Mouse (Mus musculus) CH12.LX (cell line): ENCODE measurements around the gene Mybpc1. TPM values are rescaled to one million over a fixed set of nuclear protein-coding genes. Genes with fewer than 3 reads are reported as not detected.
"Not testable (repeated sequence)": the region's sequence is repeated elsewhere in the genome, so short reads cannot be mapped to it uniquely, and the experiment has no call there.

Source experiments
- DNase-seq: peaks from one replicate; pipeline ENCODE4 v3.0.0-alpha.2; 2013; ENCODE audit errors: extremely low read depth
- H3K27ac ChIP-seq: 2 replicates; pipeline ENCODE4 v1.5.1; 2012; ENCODE audit warnings: low read depth, mild to moderate bottlenecking, control low read depth, moderate library complexity; ENCODE audit not compliant: insufficient read depth
- H3K27me3 ChIP-seq: replicated peaks from 2 replicates; pipeline ENCODE3; 2012; ENCODE audit warnings: inconsistent platforms
- H3K36me3 ChIP-seq, 2 experiments: replicated peaks in 1 of 2; 2 replicates each; pipeline versions ENCODE3 to v1.6.1; 2012; ENCODE audit warnings: inconsistent platforms in 1 of 2, low read length in 1 of 2, mild to moderate bottlenecking in 1 of 2, mixed read lengths in 1 of 2, moderate library complexity in 1 of 2; ENCODE audit not compliant: control insufficient read depth in 1 of 2, insufficient read depth in 1 of 2
- H3K4me1 ChIP-seq, 2 experiments: 2 replicates each; pipeline ENCODE4 v1.6.1; 2012; ENCODE audit warnings: inconsistent platforms in 1 of 2, moderate library complexity in 1 of 2; ENCODE audit not compliant: insufficient read depth in 2 of 2, control insufficient read depth in 1 of 2
- H3K4me2 ChIP-seq: 2 replicates; pipeline ENCODE4 v1.6.1; 2012; ENCODE audit warnings: low read depth, mild to moderate bottlenecking, control low read depth; ENCODE audit not compliant: poor library complexity, insufficient read depth, severe bottlenecking
- H3K4me3 ChIP-seq, 3 experiments: fragments of 150-350 bp in 1 of 3; sonication (generic) in 1 of 3; replicated peaks in 1 of 3; 2 replicates each; pipeline versions ENCODE3 to v1.5.1; 2011 to 2012; ENCODE audit warnings: low read depth in 2 of 3, low read length in 2 of 3, mild to moderate bottlenecking in 2 of 3, moderate library complexity in 2 of 3, control low read depth in 1 of 3, improper control_type of control experiment in 1 of 3, inconsistent platforms in 1 of 3, mixed read lengths in 1 of 3; ENCODE audit not compliant: poor library complexity in 1 of 3
- H3K79me2 ChIP-seq: replicated peaks from 2 replicates; pipeline ENCODE4 v1.6.1; 2012; ENCODE audit warnings: mild to moderate bottlenecking, moderate library complexity; ENCODE audit not compliant: control insufficient read depth, poor library complexity, insufficient read depth, severe bottlenecking; ENCODE audit errors: extremely low read depth
- H3K9ac ChIP-seq: 2 replicates; pipeline ENCODE4 v1.6.1; 2012; ENCODE audit warnings: low read depth, mild to moderate bottlenecking, control low read depth, moderate library complexity; ENCODE audit not compliant: insufficient read depth
- H3K9me3 ChIP-seq: replicated peaks from 2 replicates; pipeline ENCODE3; 2012; ENCODE audit warnings: low read length, inconsistent platforms, mixed read lengths
- CTCF ChIP-seq, 2 experiments: IDR thresholded peaks in 1 of 2; conservative IDR thresholded peaks in 1 of 2; 2 replicates each; pipeline ENCODE4 v1.5.1; 2011 to 2012; ENCODE audit warnings: low read depth in 2 of 2, low read length in 2 of 2, improper control_type of control experiment in 1 of 2, inconsistent platforms in 1 of 2, mild to moderate bottlenecking in 1 of 2, moderate library complexity in 1 of 2
- EP300 ChIP-seq: IDR thresholded peaks from 2 replicates; pipeline ENCODE4 v1.6.1; 2011; ENCODE audit warnings: low read length, improper control_type of control experiment
- KAT2A ChIP-seq: IDR thresholded peaks from 2 replicates; pipeline ENCODE4 v1.6.1; 2012; ENCODE audit warnings: low read length, improper control_type of control experiment, inconsistent platforms; ENCODE audit not compliant: insufficient replicate concordance
- POLR2A ChIP-seq: IDR thresholded peaks from 2 replicates; pipeline ENCODE4 v1.6.1; 2011; ENCODE audit warnings: low read depth, mild to moderate bottlenecking, improper control_type of control experiment, low read length
- RAD21 ChIP-seq: IDR thresholded peaks from 2 replicates; pipeline ENCODE4 v1.6.1; 2011; ENCODE audit warnings: low read depth, mild to moderate bottlenecking, low read length, improper control_type of control experiment, moderate library complexity
- UBTF ChIP-seq: IDR thresholded peaks from 2 replicates; pipeline ENCODE4 v1.6.1; 2012; ENCODE audit warnings: low read depth, mild to moderate bottlenecking, inconsistent platforms, low read length, improper control_type of control experiment, moderate library complexity
- USF2 ChIP-seq: conservative IDR thresholded peaks from 2 replicates; pipeline ENCODE4 v1.6.1; 2011; ENCODE audit warnings: low read depth, low read length, improper control_type of control experiment
- ZKSCAN1 ChIP-seq: IDR thresholded peaks from 2 replicates; pipeline ENCODE4 v1.6.1; 2012; ENCODE audit warnings: low read depth, inconsistent platforms, low read length, improper control_type of control experiment, borderline replicate concordance
- dilution Hi-C: fragments of 300-500 bp; cut with MboI; formaldehyde crosslinking; loops from 2 replicates; pipeline ENCODE4 v1.14.3; 2020; ENCODE audit warnings: low sequenced_read_pairs; ENCODE audit not compliant: extremely low pct_unique_long_range_greater_than_20kb, extremely low pct_ligation_motif_present
- in situ Hi-C: fragments of 300-500 bp; cut with MboI; formaldehyde crosslinking; loops from 3 replicates; pipeline ENCODE4 v1.14.3; 2019; ENCODE audit warnings: low sequenced_read_pairs, low pct_ligation_motif_present, low pct_unique_long_range_greater_than_20kb, mixed read lengths
- polyA plus RNA-seq: library from polyadenylated mRNA; unstranded; fragments of >175 nt; gene quantifications from 2 replicates; pipeline ENCODE4 v1.2.1, GENCODE M21; 2012; ENCODE audit warnings: low read depth; ENCODE audit not compliant: insufficient read length
- total RNA-seq, 2 experiments: library from RNA; depleted of rRNA; stranded (reverse); fragments of 300-350 nt in 1 of 2; fragments of >200 nt in 1 of 2; gene quantifications; 2 replicates each; pipeline ENCODE4 v1.2.3; 2012 to 2014

Gene Mybpc1
- total and polyA plus RNA-seq, 3 experiments = not detected

DNA sequence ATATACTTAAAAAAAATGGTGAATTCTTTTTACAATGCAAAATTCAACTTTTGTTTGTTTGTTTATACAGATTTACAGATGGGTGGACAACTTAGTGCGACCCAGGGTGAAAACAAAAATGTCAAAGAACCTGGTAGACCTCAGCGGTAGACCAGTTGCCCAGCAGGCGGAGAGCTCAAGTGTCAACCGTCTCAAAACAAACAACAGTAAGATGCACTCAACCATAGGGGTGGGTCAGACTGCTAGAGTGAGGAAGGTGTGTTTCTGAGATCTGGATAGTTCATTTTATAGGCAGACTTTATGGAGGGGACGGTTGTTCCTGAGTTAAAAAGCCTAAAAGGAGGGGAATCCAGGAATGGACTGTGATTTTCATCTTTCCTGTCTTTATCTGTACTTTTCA, 116.3 kb downstream of the Mybpc1 start:
- in situ Hi-C loops (no loop called here), dilution Hi-C loops (no loop called here)

DNA sequence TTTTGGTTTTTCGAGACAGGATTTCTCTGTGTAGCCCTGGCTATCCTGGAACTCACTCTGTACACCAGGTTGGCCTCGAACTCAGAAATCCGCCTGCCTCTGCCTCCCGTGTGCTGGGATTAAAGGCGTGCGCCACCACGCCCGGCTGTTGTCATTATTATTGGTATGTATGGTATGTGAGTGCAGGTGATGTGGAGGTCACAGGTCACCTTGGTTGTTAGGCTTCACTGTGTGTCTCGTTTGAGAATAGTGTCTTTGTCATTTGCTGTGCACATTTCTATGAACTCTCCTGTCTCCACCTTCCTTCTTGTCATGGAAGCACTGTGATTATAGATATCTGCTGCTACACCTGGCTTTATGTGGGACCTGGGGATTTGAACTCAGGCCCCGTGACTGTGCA, 122.1 kb downstream of the Mybpc1 start:
- H3K79me2 ChIP-seq, H3K9ac ChIP-seq, H3K9me3 ChIP-seq, DNase-seq, in situ Hi-C loops, H3K4me2 ChIP-seq, H3K36me3 ChIP-seq, H3K27me3 ChIP-seq, H3K27ac ChIP-seq, H3K4me1 ChIP-seq, H3K4me3 ChIP-seq, dilution Hi-C loops: not testable (repeated sequence)

More for the DNA sequence above, 116.3 kb downstream of the Mybpc1 start:
- Histone ChIP-seq H3K79me2 (no peaks in the 10 kb centered on the region), H3K9ac (no peak overlapping the region), H3K36me3 (no peaks in the 10 kb centered on the region), H3K9me3 (no peaks in the 10 kb centered on the region), H3K27ac (no peak overlapping the region), H3K4me1 (peaks cover 2 to 19% of the 10 kb centered on the region in 2 experiments; a peak in 3 of 4 replicates), H3K4me3 (no peak overlapping the region), H3K4me2 (no peak overlapping the region), H3K27me3 (no peaks in the 10 kb centered on the region)
- TF ChIP-seq CTCF (conservative IDR thresholded peaks at IDR 0.05 in 1 of 2, IDR thresholded peaks at IDR 0.05 in 1 of 2; ENCODE audit: low read depth in 2 of 2, low read length in 2 of 2) (no peak), RAD21 (no peak), ZKSCAN1 (no peak), KAT2A (no peak), USF2 (no peak), UBTF (no peak), EP300 (no peak), POLR2A (no peak)
- no peak for DNase-seq

Other genes with a start within 250 kb of the Mybpc1 start
- gene Dram1, start 226.1 kb downstream of the Mybpc1 start, total RNA-seq (2012; rRNA removed) = 0.04 TPM in 2 replicates
- gene Dram1, start 226.1 kb downstream of the Mybpc1 start, total RNA-seq (2014; rRNA removed) = not detected in 2 replicates
- not detected in 2 replicates for gene Dram1, start 226.1 kb downstream of the Mybpc1 start, polyA plus RNA-seq
- 18.0 and 18.7 TPM in 2 replicates for gene Gnptab, start 226.0 kb downstream of the Mybpc1 start, total RNA-seq (2012; rRNA removed)
- gene Gnptab, start 226.0 kb downstream of the Mybpc1 start, total RNA-seq (2014; rRNA removed) = 12.2 and 13.2 TPM in 2 replicates
- 34.7 and 38.2 TPM in 2 replicates for gene Gnptab, start 226.0 kb downstream of the Mybpc1 start, polyA plus RNA-seq
- gene Sycp3, start 145.6 kb downstream of the Mybpc1 start, total RNA-seq (2012; rRNA removed) = not detected in 2 replicates
- gene Sycp3, start 145.6 kb downstream of the Mybpc1 start, total RNA-seq (2014; rRNA removed) = not detected in 2 replicates
- not detected in 2 replicates for gene Sycp3, start 145.6 kb downstream of the Mybpc1 start, polyA plus RNA-seq
- gene Chpt1, start 101.1 kb downstream of the Mybpc1 start, total RNA-seq (2012; rRNA removed) = 8.0 and 8.1 TPM in 2 replicates
- gene Chpt1, start 101.1 kb downstream of the Mybpc1 start, total RNA-seq (2014; rRNA removed) = 8.1 and 10.0 TPM in 2 replicates
- gene Chpt1, start 101.1 kb downstream of the Mybpc1 start, polyA plus RNA-seq = 8.7 and 10.1 TPM in 2 replicates
- gene Spic, start 79.9 kb upstream of the Mybpc1 start, total RNA-seq (2012; rRNA removed) = 0.08 and 0.13 TPM in 2 replicates
- 0.97 and 1.2 TPM in 2 replicates for gene Spic, start 79.9 kb upstream of the Mybpc1 start, total RNA-seq (2014; rRNA removed)
- gene Spic, start 79.9 kb upstream of the Mybpc1 start, polyA plus RNA-seq = 1.1 and 1.3 TPM in 2 replicates
- gene Arl1, start 125.7 kb upstream of the Mybpc1 start, total RNA-seq (2012; rRNA removed) = 48.9 and 55.9 TPM in 2 replicates
- gene Arl1, start 125.7 kb upstream of the Mybpc1 start, total RNA-seq (2014; rRNA removed) = 143 and 156 TPM in 2 replicates
- 84.4 and 94.0 TPM in 2 replicates for gene Arl1, start 125.7 kb upstream of the Mybpc1 start, polyA plus RNA-seq
- gene Utp20, start 221.7 kb upstream of the Mybpc1 start, total RNA-seq (2012; rRNA removed) = 40.1 and 58.4 TPM in 2 replicates
- gene Utp20, start 221.7 kb upstream of the Mybpc1 start, total RNA-seq (2014; rRNA removed) = 43.0 and 44.6 TPM in 2 replicates
- gene Utp20, start 221.7 kb upstream of the Mybpc1 start, polyA plus RNA-seq = 60.4 and 70.4 TPM in 2 replicates